8 mouse cellular contexts compared by ENCODE assay signal in the genomic region with DNA sequence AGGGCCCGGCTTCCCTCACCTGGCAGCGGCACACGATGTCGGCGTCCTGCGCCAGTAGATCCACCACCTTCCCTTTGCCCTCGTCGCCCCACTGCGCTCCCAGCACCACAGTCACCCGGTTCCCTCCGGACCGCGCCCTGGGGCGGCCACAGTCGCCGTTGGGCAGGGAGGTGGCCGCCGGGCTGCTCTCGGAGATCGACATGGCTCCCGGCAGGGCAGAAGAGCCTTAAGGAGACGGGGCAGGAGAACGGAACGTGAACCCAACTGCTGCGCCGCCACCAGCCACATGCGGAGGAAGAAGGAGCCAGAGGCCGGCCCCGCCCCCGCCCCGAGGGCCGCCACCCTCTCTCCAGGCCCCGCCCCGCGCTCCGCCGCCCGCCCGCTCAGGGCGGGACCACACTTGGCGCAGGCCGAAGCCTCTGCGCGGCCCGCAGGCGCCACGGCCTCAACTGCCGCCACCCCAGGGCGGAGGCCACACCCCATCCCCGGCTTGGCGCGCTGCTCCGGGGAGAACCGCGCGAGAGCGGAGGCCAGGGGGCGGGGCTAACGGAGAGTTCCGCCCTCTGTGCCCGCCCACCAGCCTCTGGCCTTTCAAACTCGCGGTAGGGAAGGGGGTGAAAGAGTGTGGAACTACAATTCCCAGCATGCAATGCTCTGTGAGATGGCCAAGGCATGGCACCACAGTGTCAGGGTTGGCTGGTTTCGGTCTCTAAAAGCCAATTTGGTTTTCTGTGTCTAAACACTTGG. TPM values are rescaled to one million over a fixed set of nuclear protein-coding genes. Genes with fewer than 3 reads are reported as not detected.
A peak's percentile ranks its signal among the peaks of the same experiment; 100 is the strongest.
DNase-seq lines count a peak whose midpoint lies in the region; ATAC-seq and TF ChIP-seq lines count a peak whose summit lies in the region.

A gene (minus strand): TSS at position 319 of the 747 bp plus-strand sequence.

- 0 out of 2 replicates have a peak, but pooled peaks have one; percentile 34 for TF ChIP-seq EP300 in heart, adult 2 months (IDR thresholded peaks at IDR 0.05; ENCODE audit: insufficient read depth, low read depth, low read length)

- TF ChIP-seq CTCF in heart, adult 2 months (IDR thresholded peaks at IDR 0.05): no peak

- peak; percentile 65 for TF ChIP-seq POLR2A in heart, adult 2 months (IDR thresholded peaks at IDR 0.05; ENCODE audit: insufficient read depth, low read depth, low read length)

- ATAC-seq in embryonic facial prominence, embryonic 14.5 days (ENCODE audit: low read depth): peak; percentile 99
- peak; percentile 99 for ATAC-seq in limb, embryonic 13.5 days (ENCODE audit: low FRiP score, low read depth)
- ATAC-seq in midbrain, embryonic 16.5 days: peak; percentile 99

- H3K36me3 ChIP-seq in embryonic facial prominence, embryonic 14.5 days (ENCODE audit: control insufficient read depth, insufficient read depth, low read length): no peaks in the 10 kb centered on the region
- peaks cover 5% of the 10 kb centered on the region for H3K36me3 ChIP-seq in heart, adult 2 months (ENCODE audit: control insufficient read depth, insufficient read depth, low read length)
- H3K36me3 ChIP-seq in limb, embryonic 13.5 days: no peaks in the 10 kb centered on the region
- no peaks in the 10 kb centered on the region for H3K36me3 ChIP-seq in midbrain, embryonic 16.5 days (ENCODE audit: control insufficient read depth, insufficient read depth, low read length)

- intact Hi-C loops in heart, adult 2 months (cut with DNase I): loop anchor here (5.0 to 10.0 kb wide), 3 partner anchors 186 to 608 kb away; a partner anchor contains a TSS

- peak within 1 kb of the TSS; percentile 91 for H3K4me3 ChIP-seq in embryonic facial prominence, embryonic 14.5 days (ENCODE audit: low read depth, low read length)
- H3K4me3 ChIP-seq in heart, adult 2 months: peak within 1 kb of the TSS; percentile 82
- H3K4me3 ChIP-seq in limb, embryonic 13.5 days: peak within 1 kb of the TSS; percentile 65
- peak within 1 kb of the TSS; percentile 96 for H3K4me3 ChIP-seq in midbrain, embryonic 16.5 days (ENCODE audit: low read depth, low read length)

- no peaks in the 10 kb centered on the region for H3K27me3 ChIP-seq in embryonic facial prominence, embryonic 14.5 days (replicated peaks; ENCODE audit: control insufficient read depth, insufficient read depth, low read length)
- H3K27me3 ChIP-seq in heart, adult 2 months (ENCODE audit: control insufficient read depth, insufficient read depth, low read length): no peaks in the 10 kb centered on the region
- no peaks in the 10 kb centered on the region for H3K27me3 ChIP-seq in limb, embryonic 13.5 days
- H3K27me3 ChIP-seq in midbrain, embryonic 16.5 days (ENCODE audit: control insufficient read depth, insufficient read depth, low read depth, low read length): no peaks in the 10 kb centered on the region

- DNase-seq in 3T3-L1 (ENCODE audit: low read depth, low spot score): peak; percentile 97
- DNase-seq in adrenal gland, postnatal 4 days (ENCODE audit: low spot score in 2 of 2): peak; percentile 98
- DNase-seq in embryonic facial prominence, embryonic 14.5 days (ENCODE audit: low spot score): peak; percentile 98
- DNase-seq in heart, adult 2 months: peak; percentile 100
- peak; percentile 99 for DNase-seq in kidney, adult 8-10 months
- peak; percentile 98 to 99 for DNase-seq in spleen, postnatal 10 days (ENCODE audit: low spot score in 2 of 2)

- WGBS in embryonic facial prominence, embryonic 14.5 days: under 1% methylated on average over 24 of the region's 64 CpGs
- WGBS in heart, adult 2 months: under 1% methylated on average over 57 of the region's 64 CpGs
- under 1% methylated on average over 57 of the region's 64 CpGs for WGBS in limb, embryonic 13.5 days
- WGBS in midbrain, embryonic 16.5 days: under 1% methylated on average over 55 of the region's 64 CpGs

- H3K4me1 ChIP-seq in embryonic facial prominence, embryonic 14.5 days (ENCODE audit: control insufficient read depth, insufficient read depth, low read length): peaks cover 7% of the 10 kb centered on the region
- H3K4me1 ChIP-seq in heart, adult 2 months (ENCODE audit: control insufficient read depth, insufficient read depth, low read length): peaks cover 6% of the 10 kb centered on the region
- peaks cover 16% of the 10 kb centered on the region for H3K4me1 ChIP-seq in limb, embryonic 13.5 days
- H3K4me1 ChIP-seq in midbrain, embryonic 16.5 days (ENCODE audit: control insufficient read depth, insufficient read depth, low read length): peaks cover 10% of the 10 kb centered on the region

- peak within 1 kb of the TSS; percentile 90 for H3K9ac ChIP-seq in embryonic facial prominence, embryonic 14.5 days (ENCODE audit: low read depth, low read length)
- H3K9ac ChIP-seq in heart, adult 2 months (ENCODE audit: low read depth, low read length): peak within 1 kb of the TSS; percentile 82
- H3K9ac ChIP-seq in limb, embryonic 13.5 days: peak within 1 kb of the TSS; percentile 83
- H3K9ac ChIP-seq in midbrain, embryonic 16.5 days (ENCODE audit: low read depth, low read length): peak within 1 kb of the TSS; percentile 91

- no peaks in the 10 kb centered on the region for H3K9me3 ChIP-seq in embryonic facial prominence, embryonic 14.5 days (ENCODE audit: control insufficient read depth, low read length)
- no peaks in the 10 kb centered on the region for H3K9me3 ChIP-seq in limb, embryonic 13.5 days
- H3K9me3 ChIP-seq in midbrain, embryonic 16.5 days (replicated peaks; ENCODE audit: control insufficient read depth, low read length, poor library complexity, severe bottlenecking): no peaks in the 10 kb centered on the region

- H3K27ac ChIP-seq in embryonic facial prominence, embryonic 14.5 days (replicated peaks; ENCODE audit: low read depth, low read length): peak within 1 kb of the TSS; percentile 93
- H3K27ac ChIP-seq in heart, adult 2 months: peak within 1 kb of the TSS; percentile 83
- peak within 1 kb of the TSS; percentile 94 for H3K27ac ChIP-seq in limb, embryonic 13.5 days
- peak within 1 kb of the TSS; percentile 90 for H3K27ac ChIP-seq in midbrain, embryonic 16.5 days (ENCODE audit: low read length)

- 0 out of 2 replicates have a peak, but pooled peaks cover 1% of the 10 kb centered on the region for H3K79me2 ChIP-seq in heart, adult 2 months (replicated peaks; ENCODE audit: control insufficient read depth, insufficient read depth, low read length)

- H3K4me2 ChIP-seq in embryonic facial prominence, embryonic 14.5 days (ENCODE audit: low read depth, low read length): peak within 1 kb of the TSS; percentile 68
- peak within 1 kb of the TSS; percentile 81 for H3K4me2 ChIP-seq in limb, embryonic 13.5 days (replicated peaks)
- peak within 1 kb of the TSS; percentile 75 for H3K4me2 ChIP-seq in midbrain, embryonic 16.5 days (ENCODE audit: low read length)

RNA-seq across cellular contexts. Expression of the gene that starts here (rescaled TPM):
- 10 to 100 TPM; 71.8 to 73.2 TPM for total RNA-seq in adrenal gland, postnatal 4 days (2021)
- polyA plus RNA-seq in embryonic facial prominence, embryonic 14.5 days (2014; fragmentation: Nextera tagmentation; extraction: Ambion mirVana): 48.4 and 54.6 TPM in 2 replicates
- 1 to 10 TPM; 6.6 to 7.8 TPM for total RNA-seq in heart, adult 2 months (2021)
- polyA plus RNA-seq in heart, adult 2 months (2012; rRNA removed): 4.3 and 6.6 TPM in 2 replicates
- 55.9 TPM in 2 replicates for polyA plus RNA-seq in limb, embryonic 13.5 days (2015; fragmentation: Nextera tagmentation; extraction: Ambion mirVana)
- polyA plus RNA-seq in midbrain, embryonic 16.5 days (2015; fragmentation: Nextera tagmentation; extraction: Ambion mirVana): 54.7 and 54.8 TPM in 2 replicates

Comparison
In these comparisons a context has a peak if more than half of its experiments do, and no peak if none do; other contexts are left out.
1. Peak in every context shown above with its lines: DNase-seq, ATAC-seq, H3K4me3 ChIP-seq and H3K27ac ChIP-seq.
2. RNA of the gene that starts here (total RNA-seq): 71.8 to 73.2 TPM in adrenal gland, postnatal 4 days; 6.6 to 7.8 TPM in heart, adult 2 months; every median in the first group is over 4 times any median in the second.